Mouse (Mus musculus) left cerebral cortex, postnatal 36 days (tissue): ENCODE measurements around the gene Mink1. TPM values are rescaled to one million over a fixed set of nuclear protein-coding genes. Genes with fewer than 3 reads are reported as not detected.

Experiments
- DNase-seq, 2 experiments: peaks; one replicate each; pipeline ENCODE4 v3.0.0; 2021 to 2022; ENCODE audit warnings: low spot score in 2 of 2, mixed read lengths in 1 of 2
- intact Hi-C: fragments of 180-260 bp; cut with DNase I; formaldehyde crosslinking; loops from one replicate; pipeline ENCODE4 v1.15.1; 2025
- total RNA-seq, 2 experiments: library from RNA; stranded (reverse); gene quantifications; 2 replicates each; pipeline ENCODE4 v1.2.3; 2021

Gene Mink1
- total RNA-seq, 2 experiments from 2014 or later = 380 to 465 TPM

DNA sequence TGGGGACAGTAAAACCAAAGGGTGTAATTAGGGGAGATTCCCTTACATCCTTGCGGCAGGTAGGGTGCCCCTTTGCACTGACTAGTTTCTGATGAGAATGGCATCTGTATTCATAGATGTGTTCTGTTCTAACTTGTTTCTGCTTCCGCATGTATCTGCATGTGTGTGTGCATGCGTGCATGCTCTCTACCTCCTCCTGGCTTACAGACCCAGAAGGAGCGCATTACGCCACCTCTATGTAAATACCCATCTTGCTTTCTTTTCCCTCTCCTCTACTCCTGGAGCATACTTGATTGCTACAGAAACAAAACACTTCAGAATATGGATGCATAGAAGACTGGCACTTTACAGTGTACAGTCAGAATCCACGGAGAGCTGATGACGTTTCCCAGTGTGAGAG lies 21.1 kb downstream of the Mink1 start:
- intact Hi-C loops = loop anchor here (2.0 kb wide), 1 partner anchor 21 kb away; the partner anchor contains the start of gene Mink1
- DNase-seq = no peak

DNA sequence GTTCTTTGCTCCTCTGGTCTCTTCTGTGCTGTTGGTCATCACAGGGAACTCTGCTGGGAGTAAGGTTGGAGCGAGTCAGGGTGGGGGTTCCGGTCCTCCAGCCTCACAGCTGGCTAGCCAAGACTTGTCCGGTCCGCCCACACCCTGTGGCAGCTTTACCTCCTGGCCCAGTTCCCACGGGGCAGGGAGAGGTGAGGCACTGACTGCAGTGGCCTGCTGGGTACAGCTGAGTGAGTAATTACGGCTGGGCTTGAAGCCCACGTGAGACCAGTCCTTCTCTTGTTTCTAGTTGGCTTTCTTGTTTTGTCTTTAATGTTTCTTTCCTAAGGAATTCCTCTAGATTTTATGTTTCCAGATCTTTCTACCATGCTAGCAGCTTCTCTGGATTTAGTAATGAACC lies 22.8 kb downstream of the Mink1 start:
- DNase-seq = no peak

DNA sequence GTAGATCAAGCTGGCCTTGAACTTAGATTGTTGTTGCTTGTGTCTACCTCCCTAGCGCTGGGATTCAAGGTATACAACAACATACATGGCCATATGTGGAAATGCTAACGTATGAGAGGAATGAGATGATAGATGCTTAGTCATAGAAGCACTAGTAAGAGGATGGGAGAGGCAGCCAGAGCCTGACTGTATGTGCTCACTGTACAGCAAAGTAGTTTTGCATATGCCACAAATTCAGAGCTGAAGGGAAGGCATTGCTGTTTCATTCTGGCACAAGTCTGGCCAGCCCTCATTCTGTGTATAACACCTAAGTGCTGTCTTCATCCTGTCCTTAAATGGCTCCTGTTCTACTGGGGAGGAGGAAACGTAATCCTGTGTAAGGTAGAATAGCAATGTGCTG lies 23.6 kb downstream of the Mink1 start:
- intact Hi-C loops = no loop called here
- DNase-seq = no peak

More for the DNA sequence above, 22.8 kb downstream of the Mink1 start:
- intact Hi-C loops = no loop called here

DNA sequence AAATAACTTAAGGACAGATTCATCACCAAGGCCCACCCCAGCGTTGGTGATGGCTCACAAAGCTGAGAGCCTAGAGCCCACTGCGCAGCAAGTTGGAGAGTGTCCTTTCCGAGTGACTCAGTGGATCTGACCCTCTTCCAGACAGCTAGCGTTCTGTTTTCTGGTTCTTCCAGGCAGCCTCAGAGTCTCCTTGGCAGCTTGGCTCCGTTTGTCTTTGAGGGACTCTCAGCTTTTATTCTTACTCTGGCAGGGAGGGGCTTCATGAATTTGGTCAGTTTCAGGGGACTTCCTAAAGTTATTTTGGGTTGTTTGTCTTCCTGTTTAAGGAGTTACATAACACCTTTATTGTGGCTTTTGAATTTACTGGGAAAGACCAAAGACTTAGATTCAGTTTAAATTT lies 24.3 kb downstream of the Mink1 start:
- no peak for DNase-seq
- intact Hi-C loops = no loop called here

DNA sequence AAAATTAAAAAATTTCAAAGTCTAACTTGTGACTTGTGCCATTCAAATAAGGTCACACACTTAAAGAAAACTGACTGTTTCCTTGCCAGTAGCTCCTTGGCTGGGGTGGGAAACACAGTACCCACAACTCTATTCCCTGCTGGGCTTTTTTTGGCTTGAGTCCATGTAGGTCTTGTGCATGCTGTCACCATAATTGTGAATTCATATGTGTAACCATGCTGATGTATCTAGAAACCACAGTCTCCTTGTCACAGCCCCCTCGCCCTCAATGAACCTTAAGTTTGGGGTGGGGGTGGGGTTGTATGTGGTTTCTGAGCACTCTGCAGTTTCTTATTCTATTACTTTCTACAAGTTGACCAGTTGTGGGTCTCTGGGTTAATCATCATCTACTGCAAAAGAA lies 29.1 kb downstream of the Mink1 start:
- intact Hi-C loops = no loop called here
- DNase-seq = no peak

DNA sequence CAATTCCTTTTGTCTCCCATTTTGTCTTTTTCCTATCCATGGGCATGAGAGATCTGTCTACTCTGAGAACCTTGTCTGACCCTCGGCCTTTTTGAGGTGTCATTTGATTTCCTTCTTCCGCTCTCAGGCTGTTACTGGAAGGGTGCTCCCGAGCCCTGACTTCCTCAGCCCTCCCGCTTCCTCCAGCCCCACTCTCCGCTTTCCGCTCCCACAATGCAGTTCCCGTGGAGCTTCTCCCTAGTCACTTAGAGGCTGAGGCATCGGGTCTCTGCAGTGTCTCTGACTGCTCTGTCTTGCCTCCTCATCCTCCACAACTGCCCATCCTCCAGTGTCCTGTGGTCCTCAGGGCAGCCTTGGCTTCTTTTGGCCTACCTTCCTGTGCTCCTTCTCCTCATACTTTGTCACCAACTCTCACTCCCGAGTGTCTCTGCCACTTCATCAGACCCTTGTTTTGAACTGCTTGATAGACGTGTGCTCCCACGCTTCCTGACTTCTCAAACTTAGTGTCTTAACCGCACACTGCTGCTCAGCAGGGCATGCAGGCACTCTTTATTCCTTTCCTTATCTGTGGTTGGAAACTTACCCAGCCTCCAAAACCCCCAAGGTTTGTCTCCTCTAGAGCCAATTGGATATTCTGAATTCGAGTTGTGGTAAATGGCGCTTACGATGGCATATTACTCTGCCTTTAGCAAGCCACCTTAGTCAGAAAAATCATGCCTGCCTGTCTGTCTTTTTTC lies 31.7 kb downstream of the Mink1 start:
- DNase-seq = no peak
- intact Hi-C loops = no loop called here

DNA sequence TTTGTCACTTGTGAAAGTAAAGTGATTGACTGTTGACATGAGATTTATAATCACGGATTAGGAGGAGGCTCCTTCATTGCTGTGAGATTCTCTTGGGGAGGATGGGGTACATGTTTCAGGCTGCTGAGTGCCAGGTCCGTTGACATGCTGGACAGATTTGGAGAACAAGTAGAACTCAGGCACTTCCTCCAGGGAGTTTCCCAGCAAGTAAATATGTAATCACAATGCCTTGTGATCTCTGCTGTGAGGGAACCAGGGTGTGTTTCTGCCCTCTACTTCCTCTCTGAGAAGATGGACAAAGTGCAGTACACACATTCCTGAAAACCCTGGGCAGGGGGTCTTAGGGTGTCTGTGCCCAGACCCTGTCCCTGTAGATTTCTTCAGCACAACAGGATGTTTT lies 33.0 kb downstream of the Mink1 start:
- intact Hi-C loops = loop anchor here (5.0 kb wide), 1 partner anchor 33 kb away; the partner anchor contains the start of gene Mink1
- DNase-seq = no peak

DNA sequence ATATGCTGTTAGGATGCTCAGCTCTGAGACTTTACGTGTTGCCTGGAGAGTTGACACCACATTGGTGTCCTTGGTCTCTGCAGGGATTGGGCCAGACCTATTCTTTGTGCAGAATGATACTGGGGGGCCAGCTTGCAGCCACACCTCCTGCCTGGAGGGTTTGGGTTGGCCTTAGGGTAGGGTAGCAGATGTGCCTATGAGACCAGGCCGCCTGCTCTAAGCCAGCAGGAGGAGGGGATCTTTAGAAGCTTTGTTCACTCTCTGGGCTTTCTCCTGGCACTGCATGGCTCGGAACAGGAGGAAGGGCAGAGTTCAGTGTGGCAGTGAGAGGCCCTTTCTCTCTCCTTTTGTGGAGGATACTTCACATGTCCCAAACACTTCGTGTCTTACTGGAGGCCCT lies 33.4 kb downstream of the Mink1 start:
- intact Hi-C loops = loop anchor here (5.0 kb wide), 1 partner anchor 34 kb away; the partner anchor contains the start of gene Mink1

DNA sequence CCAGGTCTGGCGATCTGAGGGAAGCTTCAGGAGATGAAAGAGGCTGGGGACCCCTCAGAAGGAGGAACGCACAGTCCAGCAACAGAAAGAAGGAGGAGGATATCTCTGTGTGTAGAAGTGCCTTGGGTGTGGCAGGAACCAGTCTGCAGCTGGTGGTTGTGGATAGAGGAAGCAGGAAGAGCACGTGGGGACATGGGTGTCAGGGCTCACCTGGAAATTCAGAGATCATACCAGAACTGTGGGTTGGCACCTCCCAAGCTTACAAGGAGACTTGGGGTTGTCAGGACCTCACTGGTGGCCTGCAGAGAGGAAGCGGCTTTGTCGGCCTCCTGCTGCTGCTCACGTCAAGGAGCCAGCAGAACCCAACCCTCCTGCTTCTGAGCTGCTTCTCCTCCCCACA lies 34.6 kb downstream of the Mink1 start:
- intact Hi-C loops = loop anchor here (5.0 kb wide), 1 partner anchor 35 kb away; the partner anchor contains the start of gene Mink1
- no peak for DNase-seq

More for the DNA sequence above, 33.4 kb downstream of the Mink1 start:
- no peak for DNase-seq

DNA sequence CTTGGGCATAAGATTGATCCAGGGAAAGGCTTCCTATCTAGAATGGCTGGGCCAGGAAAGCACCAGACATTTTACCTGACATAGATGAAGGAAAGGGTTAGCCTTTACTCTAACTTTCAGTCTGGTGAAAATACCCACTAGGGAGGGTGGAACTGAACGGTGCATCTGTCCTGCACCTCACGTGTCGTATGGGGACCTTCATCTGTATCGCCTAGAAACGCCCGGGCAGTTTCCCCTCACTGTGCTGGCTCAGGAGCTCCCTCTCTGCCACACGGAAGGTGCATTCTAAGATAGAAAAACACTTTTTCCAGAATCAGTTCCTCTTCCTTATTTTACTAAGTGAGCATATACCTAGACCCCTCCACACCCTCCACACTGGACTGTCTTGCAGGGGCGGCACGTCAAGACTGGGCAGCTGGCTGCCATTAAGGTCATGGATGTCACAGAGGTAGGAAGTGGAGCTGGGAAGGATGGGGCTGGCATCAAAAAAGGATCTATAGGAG lies 35.8 kb downstream of the Mink1 start:
- intact Hi-C loops = loop anchor here (5.0 kb wide), 1 partner anchor 36 kb away; the partner anchor contains the start of gene Mink1

DNA sequence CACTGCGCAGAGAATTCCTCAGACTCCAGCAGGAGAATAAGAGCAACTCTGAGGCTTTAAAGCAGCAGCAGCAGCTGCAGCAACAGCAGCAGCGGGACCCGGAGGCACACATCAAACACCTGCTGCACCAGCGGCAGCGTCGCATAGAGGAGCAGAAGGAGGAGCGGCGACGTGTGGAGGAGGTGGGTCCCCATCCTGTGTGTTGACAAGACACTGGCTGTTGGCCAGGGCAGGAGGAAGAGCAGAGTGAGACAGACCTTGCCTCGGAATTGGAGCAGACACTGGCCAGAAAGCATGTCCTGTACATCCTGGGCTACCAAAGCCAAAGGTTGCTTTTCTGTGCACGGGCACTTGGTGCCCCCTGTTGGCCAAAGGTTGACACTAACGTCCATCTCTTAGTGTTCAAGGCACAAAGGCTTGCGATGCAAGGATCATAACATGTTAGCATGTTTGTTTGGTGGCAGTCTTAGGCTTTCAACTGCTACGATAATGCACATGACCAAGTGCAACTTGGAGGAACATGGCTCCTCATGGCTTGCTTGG lies 42.4 kb downstream of the Mink1 start:
- DNase-seq = peak in 1 of 2 experiments; percentile 56
- intact Hi-C loops = loop anchor here (5.0 kb wide), 1 partner anchor 68 kb away; no protein-coding TSS in a partner anchor

More for the DNA sequence above, 35.8 kb downstream of the Mink1 start:
- DNase-seq = no peak

DNA sequence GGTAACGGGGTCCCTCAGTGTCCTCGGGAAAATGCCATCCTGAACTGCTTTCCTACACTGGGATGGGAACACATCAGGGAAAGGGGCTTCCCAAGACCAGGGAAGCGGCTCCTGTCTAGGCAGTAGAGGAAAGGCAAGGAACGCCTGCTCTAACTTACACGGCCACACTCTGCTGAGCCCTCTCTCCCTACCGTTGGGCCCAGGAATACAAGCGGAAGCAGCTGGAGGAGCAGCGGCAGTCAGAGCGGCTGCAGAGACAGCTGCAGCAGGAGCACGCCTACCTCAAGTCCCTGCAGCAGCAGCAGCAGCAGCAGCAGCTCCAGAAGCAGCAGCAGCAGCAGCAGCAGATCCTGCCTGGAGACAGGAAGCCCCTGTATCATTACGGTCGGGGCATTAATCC lies 44.0 kb downstream of the Mink1 start:
- intact Hi-C loops = loop anchor here (5.0 kb wide), 1 partner anchor 69 kb away; no protein-coding TSS in a partner anchor
- DNase-seq = no peak

DNA sequence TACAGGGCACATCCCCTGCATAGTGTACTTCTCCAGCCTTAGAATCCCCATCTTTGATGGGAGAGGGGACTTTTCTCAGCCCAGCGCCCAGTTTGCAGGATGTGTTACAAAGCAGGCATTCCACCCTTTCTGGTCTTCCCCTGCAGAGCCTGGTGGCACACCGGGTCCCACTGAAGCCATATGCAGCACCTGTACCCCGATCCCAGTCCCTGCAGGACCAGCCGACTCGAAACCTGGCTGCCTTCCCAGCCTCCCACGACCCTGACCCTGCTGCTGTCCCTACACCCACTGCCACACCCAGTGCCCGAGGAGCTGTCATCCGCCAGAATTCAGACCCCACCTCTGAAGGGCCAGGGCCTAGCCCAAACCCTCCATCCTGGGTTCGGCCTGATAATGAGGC lies 44.9 kb downstream of the Mink1 start:
- intact Hi-C loops = loop anchor here (5.0 kb wide), 1 partner anchor 70 kb away; no protein-coding TSS in a partner anchor

DNA sequence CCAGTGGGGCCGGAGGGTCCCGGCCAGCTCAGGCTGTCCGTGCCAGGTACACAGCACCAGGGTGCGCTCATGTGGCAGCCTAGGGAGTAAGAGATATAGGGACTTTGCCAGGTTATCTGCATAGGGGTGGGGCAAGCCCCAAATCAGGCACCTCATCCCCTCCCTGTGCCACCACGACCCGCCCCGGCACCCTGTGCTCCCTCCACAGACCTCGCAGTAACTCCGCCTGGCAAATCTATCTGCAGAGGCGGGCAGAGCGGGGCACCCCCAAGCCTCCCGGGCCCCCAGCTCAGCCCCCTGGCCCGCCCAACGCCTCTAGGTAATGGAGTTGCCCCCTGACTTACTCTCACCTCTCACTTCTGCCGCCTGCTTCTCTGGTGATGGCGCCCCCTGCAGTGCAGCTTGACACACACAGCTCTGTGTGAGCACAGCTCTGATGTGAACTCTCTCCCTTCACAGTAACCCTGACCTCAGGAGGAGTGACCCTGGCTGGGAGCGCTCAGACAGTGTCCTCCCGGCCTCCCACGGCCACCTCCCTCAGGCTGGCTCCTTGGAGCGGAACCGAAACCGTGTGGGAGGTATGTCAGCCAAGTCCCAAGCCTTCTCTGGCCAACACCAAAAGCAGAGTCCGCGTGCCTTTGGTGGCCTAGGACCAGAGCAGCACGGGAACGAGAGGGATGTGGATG lies 45.8 kb downstream of the Mink1 start:
- DNase-seq = no peak
- intact Hi-C loops = loop anchor here (5.0 kb wide), 1 partner anchor 71 kb away; no protein-coding TSS in a partner anchor

More for the DNA sequence above, 44.9 kb downstream of the Mink1 start:
- no peak for DNase-seq

DNA sequence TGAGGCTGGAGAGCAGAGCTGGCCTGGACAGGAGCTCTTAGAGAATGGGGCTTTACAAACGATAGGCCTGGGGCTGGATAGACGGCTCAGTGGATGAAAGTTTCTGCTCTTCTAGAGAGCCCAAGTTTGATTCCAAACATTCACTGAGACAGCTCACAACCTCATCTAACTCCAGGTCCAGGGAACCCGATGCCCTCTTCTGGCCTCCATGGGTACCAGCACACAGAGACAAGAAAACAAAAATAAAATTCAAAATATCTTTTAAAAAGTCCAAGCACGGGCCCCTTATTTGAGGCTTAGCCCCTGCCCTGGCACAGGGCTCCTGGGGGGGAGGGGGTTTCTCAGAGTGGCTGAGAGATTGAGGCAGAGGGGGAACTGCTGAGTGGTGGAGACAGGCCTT lies 48.1 kb downstream of the Mink1 start:
- no peak for DNase-seq
- intact Hi-C loops = no loop called here

DNA sequence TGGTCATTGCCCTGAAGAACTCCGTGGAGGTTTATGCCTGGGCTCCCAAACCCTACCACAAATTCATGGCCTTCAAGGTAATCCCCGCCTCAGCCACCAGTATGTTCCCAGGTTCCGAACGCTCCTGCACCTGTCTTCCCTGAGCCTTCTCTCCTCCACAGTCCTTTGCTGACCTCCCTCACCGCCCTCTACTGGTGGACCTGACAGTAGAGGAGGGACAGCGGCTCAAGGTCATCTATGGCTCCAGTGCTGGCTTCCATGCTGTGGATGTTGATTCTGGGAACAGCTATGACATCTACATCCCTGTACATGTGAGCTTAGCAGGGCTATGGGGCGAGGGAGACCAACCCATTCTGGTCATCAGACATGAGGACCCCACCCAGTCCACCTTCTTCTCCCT lies 49.8 kb downstream of the Mink1 start:
- no peak for DNase-seq
- intact Hi-C loops = no loop called here

DNA sequence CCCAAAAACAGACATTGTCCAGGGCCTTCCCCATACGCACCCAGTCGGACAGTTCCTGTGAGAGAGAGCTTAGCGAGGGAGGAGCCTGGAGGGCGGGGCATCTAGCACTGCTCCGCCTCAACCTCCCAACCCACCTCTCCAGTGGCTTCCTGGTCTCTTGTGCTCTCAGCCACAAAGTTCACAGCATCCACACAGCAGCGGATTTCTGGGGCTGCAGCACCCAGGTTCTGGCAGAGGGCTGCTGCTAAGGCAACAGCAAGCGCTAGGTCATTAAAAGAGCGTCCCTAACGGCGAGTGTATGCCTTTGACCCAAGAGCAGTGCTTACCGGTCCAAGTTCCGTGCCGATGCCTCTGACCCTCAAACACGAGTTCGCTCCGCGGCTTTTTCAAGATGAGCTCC lies 52.4 kb downstream of the Mink1 start:
- DNase-seq = no peak
- intact Hi-C loops = no loop called here

DNA sequence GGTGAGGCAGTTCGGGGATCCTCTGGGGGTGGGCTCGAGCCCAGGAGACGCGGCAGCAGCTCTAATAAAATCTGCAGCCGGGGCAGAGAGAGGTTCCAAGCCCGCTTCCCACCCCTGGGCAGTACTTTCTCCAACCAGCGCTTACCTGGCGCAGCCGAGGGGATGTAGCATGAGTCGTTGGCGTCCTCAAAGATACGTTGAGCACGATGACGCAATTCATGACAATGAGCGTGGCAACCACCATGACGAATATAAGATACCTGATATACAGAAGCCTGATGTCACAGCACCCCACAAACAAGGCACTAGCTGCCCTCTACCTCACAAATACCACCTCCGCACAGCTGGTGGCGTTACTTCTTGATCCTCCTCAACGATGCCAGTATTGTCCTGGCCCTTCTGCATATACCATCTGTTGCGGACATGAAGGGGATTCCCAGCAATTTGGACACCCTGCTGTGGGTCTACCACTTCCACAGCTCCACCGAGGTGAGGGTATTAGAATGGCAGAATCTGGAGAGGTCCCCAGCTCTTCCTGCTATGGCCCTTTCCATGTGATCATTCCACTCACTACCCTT lies 52.9 kb downstream of the Mink1 start, which contains the start of gene 4930544D05Rik:
Gene 4930544D05Rik (plus strand): TSS at position 333 of the 578 bp plus-strand sequence.
- no peak for DNase-seq
- intact Hi-C loops = no loop called here

DNA sequence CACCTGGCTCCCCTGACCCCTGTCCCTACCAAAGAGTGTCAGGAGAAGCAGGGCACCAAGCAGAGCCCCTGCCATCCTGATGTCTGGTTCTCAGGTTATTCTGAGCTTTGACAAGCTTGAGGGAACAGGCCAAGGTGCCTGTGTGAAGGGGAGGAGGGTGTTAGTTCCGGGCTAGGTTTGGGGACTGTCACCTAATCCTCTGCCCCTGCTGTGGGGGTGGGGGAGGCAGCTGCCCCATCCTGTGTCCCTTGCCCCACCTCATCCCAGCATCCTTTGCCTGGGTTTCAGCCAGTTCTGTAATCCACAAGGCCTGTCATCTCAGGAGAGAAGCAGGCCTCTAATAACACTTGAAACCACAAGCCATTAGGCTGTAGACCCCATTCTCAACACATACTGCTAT lies 56.4 kb downstream of the Mink1 start, which contains the start of gene Chrne:
Gene Chrne (minus strand): TSS at position 116 of the 400 bp plus-strand sequence.
- intact Hi-C loops = no loop called here
- DNase-seq = no peak
